Mouse (Mus musculus) adrenal gland, postnatal 10 days (tissue): ENCODE measurements around the gene Gpr55. TPM values are rescaled to one million over a fixed set of nuclear protein-coding genes. Genes with fewer than 3 reads are reported as not detected.

Experiments used
- DNase-seq: peaks from one replicate; pipeline ENCODE4 v3.0.0; 2021; ENCODE audit warnings: mixed read lengths
- total RNA-seq, 2 experiments: library from RNA; stranded (reverse); gene quantifications; 2 replicates each; pipeline ENCODE4 v1.2.3; 2021

Gpr55 gene
- total RNA-seq, 2 experiments from 2014 or later = 0.85 to 1.8 TPM

- DNase-seq = no peak
These were observed 44.9 kb downstream of the Gpr55 start for GRCm38 (mm10) chr1:85915890-85916289.

DNA sequence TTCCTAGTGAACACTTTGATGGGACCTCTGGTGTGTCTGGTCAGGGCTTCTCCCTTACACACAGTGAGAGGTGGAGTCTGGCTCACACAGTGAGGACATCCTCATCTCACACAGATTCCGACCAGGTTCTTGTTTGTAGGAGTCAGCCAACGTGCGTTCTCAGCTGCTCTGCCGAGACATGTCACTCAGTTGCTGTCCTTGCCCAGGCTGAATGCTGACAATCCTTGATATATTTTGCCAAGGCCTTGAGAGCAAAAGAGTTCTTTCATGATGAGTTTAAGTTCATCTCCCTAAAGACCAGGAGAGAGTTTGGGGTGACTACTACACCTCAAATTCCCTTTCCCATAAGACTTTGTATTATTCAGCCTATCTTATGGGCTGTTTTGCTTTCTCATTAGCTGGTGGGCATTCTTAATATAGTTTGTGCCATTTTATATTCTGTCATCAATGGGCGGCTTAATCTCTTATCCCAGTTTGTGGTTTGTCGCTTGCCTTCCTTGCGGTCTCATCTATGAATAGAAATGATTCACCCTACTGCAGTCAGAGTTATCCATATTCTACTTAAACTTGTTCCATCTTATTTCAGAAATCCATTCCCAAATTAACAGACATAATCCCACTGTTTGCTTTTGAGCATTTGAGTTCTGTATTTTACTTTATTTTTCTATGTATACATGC is 47.6 kb downstream of the Gpr55 start:
- no peak for DNase-seq

- DNase-seq = no peak
These were observed 51.8 kb downstream of the Gpr55 start for GRCm38 (mm10) chr1:85908754-85909590.

DNA sequence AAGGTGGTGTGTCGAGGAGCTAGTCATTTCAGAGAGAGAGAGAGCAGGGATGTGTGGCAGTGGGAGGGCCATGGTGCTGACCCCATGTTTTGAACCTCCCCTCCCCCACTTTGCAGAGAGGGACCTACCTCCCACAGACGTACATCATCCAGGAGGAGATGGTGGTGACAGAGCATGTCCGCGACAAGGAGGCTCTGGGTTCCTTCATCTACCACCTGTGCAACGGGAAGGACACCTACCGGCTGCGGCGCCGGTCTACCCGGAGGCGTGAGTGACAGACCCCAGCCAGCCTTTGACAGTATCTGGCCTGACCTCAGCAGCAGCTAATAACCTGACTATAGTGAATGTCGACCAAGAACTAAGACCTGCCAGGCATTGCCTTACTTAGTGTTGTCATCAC is 53.9 kb downstream of the Gpr55 start:
- no peak for DNase-seq

DNA sequence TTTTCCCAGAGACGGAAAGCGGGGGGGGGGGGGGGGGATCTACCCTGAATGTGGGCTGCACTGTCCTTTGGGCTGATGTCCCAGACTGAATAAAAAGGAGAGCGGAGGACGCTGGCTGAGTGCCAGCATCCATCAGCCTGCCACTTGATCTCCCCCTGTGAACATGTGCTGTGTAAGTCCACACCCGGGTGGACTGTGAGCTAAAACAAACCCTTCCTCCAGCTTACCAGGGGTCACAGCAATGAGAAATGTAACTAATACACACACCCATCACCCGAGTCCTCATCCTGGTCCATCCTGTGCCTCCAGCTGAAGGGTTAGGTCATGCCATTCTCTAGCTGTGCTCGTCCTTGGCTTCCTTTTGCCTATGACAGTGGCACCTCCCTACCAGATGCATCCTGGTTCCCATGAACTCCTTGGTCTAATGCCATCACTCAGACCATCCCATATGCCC is 58.7 kb downstream of the Gpr55 start:
- DNase-seq = peak; percentile 60

DNA sequence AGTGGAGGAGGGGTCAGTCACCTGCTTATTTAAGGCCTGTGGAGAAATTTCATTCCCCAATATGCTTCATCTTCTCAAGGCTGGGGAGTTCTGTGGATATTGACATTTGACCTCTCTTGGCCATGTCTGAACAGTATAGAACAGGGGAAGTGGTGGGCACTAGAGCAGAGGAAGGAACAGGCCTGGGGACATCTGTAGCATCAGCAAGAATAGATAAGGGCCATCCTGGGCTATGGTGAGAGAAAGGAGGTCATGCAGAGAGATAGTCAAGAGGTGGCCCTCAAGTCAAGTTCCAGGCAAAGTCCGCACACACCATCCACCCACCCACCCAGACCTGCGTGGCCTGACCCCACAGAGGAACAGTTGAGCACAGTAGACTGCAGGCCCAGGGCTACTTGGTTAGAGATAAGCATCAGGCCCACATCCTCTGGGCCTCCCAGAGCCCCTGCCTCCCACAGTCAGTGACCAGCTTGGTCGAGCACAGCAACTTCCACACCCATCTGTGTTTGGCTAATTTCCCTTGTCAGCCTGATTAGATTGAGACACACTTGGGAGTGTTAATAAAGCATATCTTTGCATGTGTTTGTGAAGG is 59.2 kb downstream of the Gpr55 start:
- no peak for DNase-seq

GRCm38 (mm10) chr1:85900521-85901333 is 60.1 kb downstream of the Gpr55 start:
- DNase-seq = no peak

GRCm38 (mm10) chr1:85899388-85899761 is 61.4 kb downstream of the Gpr55 start:
- no peak for DNase-seq

DNA sequence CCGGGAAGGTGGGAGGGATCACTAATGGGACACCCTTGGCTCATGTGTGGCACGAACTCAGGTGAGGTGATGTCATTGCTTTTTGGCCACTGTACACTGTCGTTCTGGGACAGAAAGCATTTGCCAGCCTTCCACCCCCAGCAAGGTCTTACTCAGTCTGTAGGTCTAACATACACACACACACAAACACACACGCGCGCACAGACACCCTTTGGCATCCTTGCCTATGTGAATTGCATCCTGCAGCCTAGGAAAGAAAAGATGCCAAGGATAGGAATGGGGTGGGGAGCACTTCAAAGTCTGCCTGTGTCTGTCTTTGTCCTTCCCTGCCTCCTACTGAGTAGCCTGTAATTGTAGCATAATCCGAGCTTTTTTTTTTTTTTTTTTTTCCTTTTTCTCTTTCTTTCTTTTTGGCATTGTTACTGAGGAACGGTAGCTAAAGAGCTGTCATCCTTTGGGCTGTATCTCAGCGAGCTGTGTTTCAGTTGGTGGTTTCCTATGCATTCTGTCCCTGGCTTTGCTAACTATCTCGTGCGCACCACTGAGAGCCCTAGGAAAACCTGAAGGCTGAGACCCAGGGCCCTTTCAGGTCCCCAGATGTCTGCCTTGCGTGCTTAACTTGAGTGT is 61.9 kb downstream of the Gpr55 start:
- DNase-seq = no peak

DNA sequence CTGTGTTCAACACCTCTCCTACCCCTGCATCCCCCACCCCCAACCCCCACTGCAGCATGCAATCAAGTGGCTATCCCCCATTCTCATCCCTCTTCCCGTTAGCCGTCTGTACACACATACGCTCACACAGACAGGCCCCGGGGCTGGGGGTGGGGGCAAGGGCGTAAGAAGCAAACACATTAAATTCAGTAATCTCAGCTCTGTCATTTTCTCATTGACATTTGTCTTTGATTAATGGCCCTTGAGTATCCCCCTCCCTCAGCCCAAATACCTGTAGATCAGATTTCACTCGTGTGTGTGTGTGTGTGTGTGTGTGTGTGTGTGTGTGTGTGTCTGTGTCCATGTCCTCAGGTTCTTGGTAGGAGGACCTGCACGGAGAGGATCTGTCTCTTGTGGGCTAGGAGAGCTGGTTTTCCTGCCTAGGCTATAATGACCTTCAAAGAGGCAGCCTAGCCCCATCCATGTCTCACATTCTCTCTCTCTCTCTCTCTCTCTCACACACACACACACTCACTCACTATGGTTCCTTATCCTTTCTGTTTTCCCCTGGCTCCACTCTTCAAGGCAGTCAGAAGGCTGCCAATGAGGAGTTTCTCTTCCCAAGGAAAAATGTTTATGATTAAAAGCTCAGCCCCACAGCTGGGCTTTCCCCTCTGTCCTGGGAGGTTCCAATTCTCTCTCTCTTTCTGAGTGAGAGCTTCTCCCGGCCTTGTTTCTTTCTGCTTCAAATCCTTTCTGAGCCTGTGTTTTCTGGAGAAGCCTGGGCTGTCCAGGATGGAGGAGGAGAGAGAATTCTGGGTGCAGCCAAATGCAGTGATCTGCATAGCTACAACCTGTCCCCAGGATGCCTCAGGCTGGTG is 62.7 kb downstream of the Gpr55 start:
- DNase-seq = no peak

DNA sequence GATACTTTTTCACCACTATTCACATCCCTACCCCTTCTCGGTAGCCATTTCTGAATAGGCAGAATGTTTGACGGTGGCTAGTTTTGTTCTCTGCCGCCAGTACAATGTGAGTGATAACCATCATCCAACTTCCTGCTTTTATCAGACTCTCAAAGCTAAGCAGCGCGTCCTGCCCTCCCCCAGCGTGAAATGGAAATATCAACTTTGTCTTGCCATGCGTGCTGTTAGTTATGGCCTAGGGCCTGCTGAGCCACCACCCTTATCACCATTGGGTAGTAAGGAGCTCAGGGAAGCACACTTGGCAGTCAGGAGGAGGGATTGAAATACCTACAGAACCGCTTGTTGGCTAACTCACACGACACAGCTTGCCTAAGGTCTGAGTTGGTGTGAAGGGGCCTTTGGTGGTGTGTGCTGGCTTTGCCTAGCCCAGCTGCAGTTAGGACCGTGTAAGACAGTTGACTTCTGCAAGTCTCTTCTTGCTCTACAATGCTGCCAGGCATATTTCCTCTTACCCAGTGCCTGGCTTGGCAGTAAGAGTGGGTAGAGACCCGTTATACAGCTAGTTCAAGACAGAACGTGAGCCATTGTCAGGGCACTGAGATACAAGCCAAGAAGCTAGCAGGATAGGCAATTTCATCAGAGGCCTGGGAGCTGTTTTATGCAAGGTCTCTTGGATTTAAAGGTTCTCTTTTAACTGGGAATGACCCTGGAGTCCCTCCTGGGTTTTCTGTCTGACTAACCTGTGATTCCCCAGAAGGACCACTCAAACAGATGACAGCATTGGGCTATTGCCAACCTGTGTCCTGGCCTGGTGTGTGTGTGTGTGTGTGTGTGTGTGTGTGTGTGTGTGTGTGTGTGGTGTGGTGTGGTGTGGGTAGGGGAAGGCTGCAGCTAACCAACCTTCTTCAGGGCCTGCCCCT is 63.8 kb downstream of the Gpr55 start:
- DNase-seq = peak; percentile 46

DNA sequence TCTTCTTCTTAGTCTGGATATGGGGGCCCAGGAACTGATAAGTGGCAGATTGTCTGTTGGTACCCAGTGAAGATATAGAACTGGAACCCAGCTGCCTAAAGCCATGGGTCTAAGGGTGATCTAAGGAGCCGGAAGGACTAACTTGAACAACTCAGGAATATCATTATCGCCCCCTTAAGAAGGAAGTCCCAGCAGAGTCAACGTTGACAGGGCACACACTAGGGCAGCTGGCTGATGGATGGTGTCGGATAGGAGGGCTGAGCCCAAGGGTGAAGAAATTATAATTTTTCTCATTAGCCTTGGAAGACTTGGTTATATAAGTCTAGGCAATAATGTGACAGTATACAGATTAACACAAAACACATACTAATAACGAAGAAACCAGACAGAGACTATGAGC is 64.7 kb downstream of the Gpr55 start:
- DNase-seq = no peak

DNA sequence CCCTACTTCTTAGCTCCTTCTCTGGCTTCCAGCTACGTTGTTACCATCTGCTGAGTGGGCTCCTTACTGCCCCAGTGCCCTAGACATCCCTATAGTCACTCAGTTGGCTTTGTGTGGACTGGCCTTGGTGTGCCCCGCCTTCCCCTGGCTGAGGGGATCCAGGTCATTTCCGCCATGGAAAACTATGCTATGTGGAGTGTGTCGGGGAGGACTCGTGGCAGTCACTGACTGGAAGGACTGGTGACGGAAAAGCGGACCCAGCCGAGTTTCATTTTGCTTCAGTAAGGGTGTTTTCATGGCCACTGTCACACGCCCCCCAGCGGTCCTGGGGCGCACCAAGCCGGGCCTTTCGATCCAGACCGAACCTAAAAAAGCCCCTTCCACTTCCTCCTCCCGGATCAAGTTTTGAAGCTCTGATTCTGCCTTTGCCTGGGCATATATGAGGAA is 65.4 kb downstream of the Gpr55 start:
- peak; percentile 75 for DNase-seq

DNA sequence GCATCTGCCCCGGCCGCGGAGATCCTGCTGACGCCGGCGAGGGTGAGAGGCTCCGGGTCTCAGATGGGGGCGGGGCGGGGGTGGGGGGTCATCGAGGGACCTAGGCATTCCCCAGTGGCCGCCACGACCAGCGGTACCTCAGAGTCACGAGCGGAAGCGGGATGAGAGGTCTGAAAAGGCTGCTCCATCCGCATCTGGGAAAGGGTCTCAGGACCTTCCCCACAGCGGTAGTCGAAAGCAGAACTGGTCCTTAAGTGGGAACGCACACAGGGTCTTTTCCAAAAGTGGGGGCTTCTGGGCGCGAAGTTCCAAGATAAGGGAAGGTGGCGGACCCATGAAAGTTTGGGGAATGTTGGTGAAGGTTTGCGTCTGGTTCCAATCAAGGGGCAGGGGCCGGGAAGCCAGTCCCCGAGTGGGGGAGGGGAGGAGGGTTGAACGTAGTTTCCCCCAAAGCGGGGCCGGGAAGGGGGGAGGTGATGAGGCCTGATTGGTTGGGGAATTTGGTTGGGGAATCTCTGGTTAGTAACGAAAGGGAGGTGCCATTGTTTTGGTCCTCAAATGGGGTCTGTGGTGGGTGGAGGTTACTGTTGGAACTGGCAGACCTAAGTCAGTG is 66.0 kb downstream of the Gpr55 start:
- DNase-seq = peak; percentile 67

DNA sequence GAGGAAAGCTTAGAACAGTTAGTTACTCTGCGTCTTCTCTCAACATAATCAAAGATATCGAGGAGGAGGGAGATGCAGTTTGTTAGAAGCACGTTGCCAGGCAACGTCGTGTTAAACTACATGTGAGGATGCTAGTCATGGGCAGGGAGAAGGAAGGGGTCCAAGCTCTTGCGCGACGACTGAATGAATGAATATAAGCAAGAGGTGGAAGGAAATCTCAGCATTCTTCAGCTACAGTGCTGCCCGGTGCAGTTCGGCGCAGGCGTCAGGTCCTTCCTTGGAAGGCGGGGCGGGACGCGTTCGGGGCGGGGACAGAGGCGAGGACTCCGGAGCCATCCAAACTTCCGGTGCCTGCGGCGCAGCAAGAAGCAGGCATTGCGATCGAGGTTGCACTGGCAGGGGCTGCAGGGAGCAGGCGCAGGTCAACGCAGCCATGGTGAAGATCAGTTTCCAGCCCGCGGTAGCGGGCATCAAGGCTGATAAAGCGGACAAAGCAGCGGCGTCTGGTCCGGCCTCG is 66.5 kb downstream of the Gpr55 start, which contains the start of gene Itm2c:
Itm2c (plus strand) TSS at position 51 of the 517 bp plus-strand sequence.
- peak; percentile 96 for DNase-seq
